Mouse (Mus musculus): ENCODE measurements around the gene Ccdc77. TPM values are rescaled to one million over a fixed set of nuclear protein-coding genes. Genes with fewer than 3 reads are reported as not detected.

The Ccdc77 gene
- polyA plus RNA-seq (2016; fragmentation: Nextera tagmentation; extraction: Ambion mirVana) = 24.6 and 25.2 TPM in 2 replicates

DNA sequence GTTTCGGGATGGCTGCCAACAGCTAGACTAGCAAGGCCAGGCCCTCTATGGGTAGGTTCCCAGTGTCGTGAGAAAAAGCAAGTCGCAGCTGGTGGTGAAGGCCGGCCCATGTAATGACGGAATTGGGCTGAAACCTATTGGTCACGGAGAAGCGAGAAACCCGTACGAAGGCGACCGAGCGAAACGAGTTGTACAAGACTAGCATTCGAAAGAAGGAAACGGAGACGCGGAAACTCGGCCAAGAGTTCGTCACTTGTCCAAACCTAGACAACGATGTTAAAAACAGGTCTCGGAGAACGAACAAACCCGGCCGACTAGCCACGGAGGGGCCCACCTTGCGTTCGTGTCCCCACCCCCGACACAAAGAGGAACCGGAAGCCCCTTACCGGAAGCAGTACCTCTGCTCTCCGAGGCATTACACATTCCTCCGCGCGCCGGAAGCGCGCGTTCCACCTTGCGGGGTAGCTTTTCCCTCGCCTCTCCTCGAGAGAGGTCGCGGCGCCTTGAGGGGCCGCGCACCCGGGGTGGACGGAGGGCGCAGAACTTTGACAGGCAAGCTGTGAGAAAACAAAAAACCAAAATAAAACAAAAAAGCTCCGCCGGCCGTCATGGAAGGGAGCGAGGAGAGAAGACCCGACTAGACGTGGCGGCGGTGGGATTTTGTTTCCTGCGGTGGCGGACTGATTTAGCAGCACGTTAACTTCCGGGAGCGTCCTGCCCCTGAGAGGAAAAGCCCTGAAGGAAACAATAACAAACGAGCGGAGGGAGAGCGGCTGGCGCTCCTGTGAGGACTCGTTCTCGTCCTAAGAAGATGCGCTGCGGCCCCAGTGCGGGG lies at the start of gene Ccdc77, which contains the start of gene Kdm5a:
Gene Ccdc77 (minus strand): TSS at position 687 of the 835 bp plus-strand sequence.
Gene Kdm5a (plus strand): TSS at position 437 of the 835 bp plus-strand sequence.
- Histone ChIP-seq H3K9ac (replicated peaks) (peak within 1 kb of the TSS; percentile 89), H3K4me3 (peak within 1 kb of the TSS; percentile 99), H3K4me2 (replicated peaks) (peak within 1 kb of the TSS; percentile 90), H3K4me1 (peaks cover 16% of the 10 kb centered on the region), H3K36me3 (peaks cover 20% of the 10 kb centered on the region), H3K27me3 (no peaks in the 10 kb centered on the region), H3K9me3 (no peaks in the 10 kb centered on the region), H3K27ac (replicated peaks) (peak within 1 kb of the TSS; percentile 94)
- WGBS = under 1% methylated on average over 71 of the region's 71 CpGs
- peak; percentile 96 for ATAC-seq (ENCODE audit: low FRiP score, low read depth)

DNA sequence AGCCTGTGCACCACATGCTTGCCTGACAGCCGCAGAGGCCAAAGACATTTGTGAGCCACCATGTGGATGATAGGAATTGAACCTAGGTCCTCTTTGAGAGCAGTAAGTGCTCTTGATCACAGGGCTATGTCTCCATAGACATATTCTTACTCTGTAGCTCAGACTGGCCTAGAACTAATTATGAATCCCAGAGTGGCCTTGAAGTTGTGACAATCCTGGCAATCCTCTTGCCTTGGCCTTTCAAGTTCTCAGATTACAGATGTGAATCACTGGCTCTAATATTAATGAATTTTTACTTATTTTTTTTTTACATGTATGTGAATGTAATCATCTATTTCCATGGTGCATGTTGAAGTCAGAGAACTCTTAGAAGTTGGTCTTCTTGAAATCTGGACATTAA lies 39.8 kb upstream of the Ccdc77 start:
- peaks cover 68% of the 10 kb centered on the region for H3K36me3 ChIP-seq
- H3K4me2 ChIP-seq (replicated peaks) = no peak overlapping the region
- no peak overlapping the region for H3K27ac ChIP-seq (replicated peaks)
- no peaks in the 10 kb centered on the region for H3K4me1 ChIP-seq
- 100% methylated on average over 1 of the region's 1 CpGs for WGBS
- no peaks in the 10 kb centered on the region for H3K9me3 ChIP-seq
- H3K27me3 ChIP-seq = no peaks in the 10 kb centered on the region
- H3K9ac ChIP-seq (replicated peaks) = no peak overlapping the region
- no peak overlapping the region for H3K4me3 ChIP-seq
- no peak for ATAC-seq (ENCODE audit: low FRiP score, low read depth)

DNA sequence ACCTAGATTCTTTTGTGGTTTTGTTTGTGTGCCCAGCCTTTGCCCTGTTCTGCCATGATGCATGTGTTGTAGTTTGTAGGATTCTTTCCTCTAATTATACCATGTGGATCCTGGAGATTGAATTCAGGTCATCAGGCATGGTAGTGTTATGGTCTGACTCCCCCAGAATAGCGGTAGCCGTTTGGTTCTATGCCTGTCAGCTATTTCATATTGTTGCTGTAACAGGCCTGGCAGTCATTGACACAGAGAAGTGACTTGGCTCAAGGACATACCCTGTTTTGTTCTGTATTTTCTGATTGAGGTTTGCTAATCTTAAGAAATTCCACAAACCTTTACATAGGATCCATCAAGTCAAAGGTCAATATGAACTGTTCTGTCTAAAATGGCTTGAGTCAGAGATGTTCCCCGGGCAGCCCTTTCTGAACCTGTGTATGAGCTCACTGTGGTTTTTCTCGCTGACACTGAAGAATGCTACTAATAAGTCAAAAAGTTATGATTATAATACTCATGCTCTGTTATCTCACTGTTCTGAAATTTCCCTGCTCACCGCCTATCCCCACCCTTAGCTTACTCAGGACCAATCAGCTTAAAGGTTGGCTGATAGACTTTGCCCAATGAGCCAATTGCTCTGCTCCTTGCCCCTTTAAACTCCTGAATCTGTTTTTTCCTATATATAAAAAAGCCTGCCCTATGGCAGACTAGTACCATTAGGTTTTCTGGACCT lies 31.6 kb upstream of the Ccdc77 start:
- H3K27ac ChIP-seq (replicated peaks) = no peak overlapping the region
- no peak overlapping the region for H3K4me3 ChIP-seq
- ATAC-seq (ENCODE audit: low FRiP score, low read depth) = no peak
- WGBS = 96% methylated on average over 5 of the region's 5 CpGs
- no peak overlapping the region for H3K4me2 ChIP-seq (replicated peaks)
- H3K9me3 ChIP-seq = no peaks in the 10 kb centered on the region
- peaks cover 79% of the 10 kb centered on the region for H3K36me3 ChIP-seq
- no peaks in the 10 kb centered on the region for H3K27me3 ChIP-seq
- H3K4me1 ChIP-seq = no peaks in the 10 kb centered on the region
- H3K9ac ChIP-seq (replicated peaks) = no peak overlapping the region

DNA sequence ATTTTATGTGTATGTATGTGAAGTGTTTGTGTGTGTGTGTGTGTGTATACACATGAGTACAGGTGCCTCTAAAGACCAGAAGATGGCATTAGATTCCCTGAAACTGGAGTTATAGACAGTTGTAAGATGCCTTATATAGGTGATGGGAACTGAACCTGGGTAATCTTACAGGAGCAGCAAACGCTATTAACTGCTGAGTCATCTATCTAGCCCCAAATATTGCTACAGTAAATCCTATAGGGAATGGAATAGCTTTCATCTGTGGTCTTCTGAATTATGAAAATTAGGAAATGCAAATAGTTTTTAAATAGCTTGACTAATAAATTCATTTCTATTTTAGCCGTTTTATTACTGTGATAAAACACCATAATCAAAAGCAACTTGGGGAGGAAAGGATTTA lies 28.6 kb upstream of the Ccdc77 start:
- Histone ChIP-seq H3K9me3 (no peaks in the 10 kb centered on the region), H3K9ac (replicated peaks) (no peak overlapping the region), H3K27me3 (no peaks in the 10 kb centered on the region), H3K4me3 (no peak overlapping the region), H3K36me3 (peaks cover 71% of the 10 kb centered on the region), H3K27ac (replicated peaks) (no peak overlapping the region), H3K4me2 (replicated peaks) (no peak overlapping the region), H3K4me1 (no peaks in the 10 kb centered on the region)
- no peak for ATAC-seq (ENCODE audit: low FRiP score, low read depth)
- WGBS = 93% methylated on average over 2 of the region's 2 CpGs

DNA sequence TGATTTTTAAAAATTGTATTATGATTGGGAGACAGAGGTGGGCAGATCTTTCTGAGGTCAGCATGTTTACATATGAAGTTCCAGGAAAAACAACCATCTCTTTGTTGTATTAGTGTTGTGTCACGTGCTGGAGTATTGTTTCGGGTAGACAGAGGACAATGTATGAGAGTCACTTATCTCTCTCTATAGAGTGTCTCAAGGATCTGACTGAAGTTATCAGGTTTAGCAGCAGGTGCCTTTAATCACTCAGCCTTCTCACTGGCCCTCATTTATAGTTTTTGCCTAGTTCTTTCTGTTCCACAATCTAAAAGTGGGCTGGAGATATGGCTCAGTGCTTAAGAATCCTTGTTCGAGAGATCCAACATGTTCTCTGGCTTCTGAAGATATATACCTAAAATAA lies 25.9 kb upstream of the Ccdc77 start:
- no peak overlapping the region for H3K9ac ChIP-seq (replicated peaks)
- H3K4me1 ChIP-seq = no peaks in the 10 kb centered on the region
- no peak overlapping the region for H3K27ac ChIP-seq (replicated peaks)
- H3K4me2 ChIP-seq (replicated peaks) = no peak overlapping the region
- no peaks in the 10 kb centered on the region for H3K27me3 ChIP-seq
- H3K4me3 ChIP-seq = no peak overlapping the region
- H3K36me3 ChIP-seq = peaks cover 61% of the 10 kb centered on the region
- ATAC-seq (ENCODE audit: low FRiP score, low read depth) = no peak
- WGBS = 89% methylated on average over 3 of the region's 3 CpGs
- no peaks in the 10 kb centered on the region for H3K9me3 ChIP-seq

DNA sequence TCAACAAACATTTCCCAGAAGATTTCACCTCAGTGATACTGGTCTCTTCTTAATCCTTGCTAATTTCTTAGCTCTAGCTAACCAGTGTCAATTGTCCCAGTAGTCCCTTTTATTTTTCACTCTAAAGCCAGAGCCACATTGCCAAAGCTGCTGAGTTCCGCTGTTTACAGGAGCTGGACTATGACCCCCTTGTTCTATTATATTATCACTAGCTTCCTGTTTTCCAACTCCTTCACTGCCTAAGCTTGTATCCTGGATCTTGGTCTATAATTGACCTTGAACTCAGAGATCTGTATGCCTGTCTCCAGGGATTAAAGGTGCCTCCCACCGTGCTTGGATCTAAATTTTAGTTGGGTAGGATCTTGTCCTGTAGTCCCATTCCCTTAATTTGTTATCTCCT lies 12.6 kb upstream of the Ccdc77 start:
- no peak overlapping the region for H3K27ac ChIP-seq (replicated peaks)
- no peaks in the 10 kb centered on the region for H3K4me1 ChIP-seq
- no peak overlapping the region for H3K9ac ChIP-seq (replicated peaks)
- 90% methylated on average over 2 of the region's 2 CpGs for WGBS
- H3K36me3 ChIP-seq = peaks cover 81% of the 10 kb centered on the region
- H3K9me3 ChIP-seq = no peaks in the 10 kb centered on the region
- H3K4me3 ChIP-seq = no peak overlapping the region
- ATAC-seq (ENCODE audit: low FRiP score, low read depth) = no peak
- no peak overlapping the region for H3K4me2 ChIP-seq (replicated peaks)
- no peaks in the 10 kb centered on the region for H3K27me3 ChIP-seq

DNA sequence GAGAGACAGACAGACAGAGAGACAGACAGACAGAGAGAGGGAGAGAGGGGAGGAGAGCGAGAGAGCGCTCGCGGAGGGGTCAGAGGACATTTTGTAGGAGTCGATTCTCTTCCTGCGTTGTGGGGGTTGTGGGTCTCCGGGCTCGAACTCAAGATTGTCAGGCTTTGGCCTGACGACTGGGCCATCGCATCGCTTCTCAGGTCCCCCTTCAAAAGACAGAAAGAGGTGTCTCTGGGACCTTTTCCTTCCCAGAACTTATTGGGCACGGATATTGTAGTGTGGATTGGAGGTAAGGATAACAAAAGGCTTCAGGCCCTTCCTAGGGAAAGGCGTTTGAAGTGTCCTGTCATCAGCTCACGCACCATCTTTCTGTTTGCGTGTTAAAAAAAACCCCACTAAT lies 877 bp upstream of the Ccdc77 start:
- H3K27ac ChIP-seq (replicated peaks) = no peak overlapping the region
- no peaks in the 10 kb centered on the region for H3K27me3 ChIP-seq
- peaks cover 16% of the 10 kb centered on the region for H3K4me1 ChIP-seq
- peak overlapping the region; percentile 99 for H3K4me3 ChIP-seq
- H3K9ac ChIP-seq (replicated peaks) = peak overlapping the region; percentile 89
- H3K9me3 ChIP-seq = no peaks in the 10 kb centered on the region
- no peak for ATAC-seq (ENCODE audit: low FRiP score, low read depth)
- WGBS = 8% methylated on average over 15 of the region's 15 CpGs
- H3K36me3 ChIP-seq = peaks cover 31% of the 10 kb centered on the region
- H3K4me2 ChIP-seq (replicated peaks) = peak overlapping the region; percentile 90

DNA sequence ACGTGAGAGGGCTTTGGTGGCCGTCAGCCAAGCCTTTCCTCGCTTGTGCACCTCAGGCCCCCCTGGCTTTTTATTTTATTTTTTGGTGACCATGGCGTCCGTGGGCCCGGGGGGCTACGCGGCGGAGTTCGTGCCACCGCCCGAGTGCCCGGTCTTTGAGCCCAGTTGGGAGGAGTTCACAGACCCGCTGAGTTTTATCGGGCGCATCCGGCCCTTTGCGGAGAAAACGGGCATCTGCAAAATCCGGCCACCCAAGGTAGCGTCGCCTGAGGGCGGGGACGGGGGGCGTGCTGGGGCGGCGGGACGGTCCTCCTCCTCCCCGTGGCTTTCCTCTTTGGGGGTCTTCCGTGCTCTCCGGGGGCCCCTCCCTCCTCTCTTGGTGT lies 340 bp upstream of the Ccdc77 start:
- Histone ChIP-seq H3K27ac (replicated peaks) (peak overlapping the region; percentile 94), H3K4me2 (replicated peaks) (peak overlapping the region; percentile 90), H3K4me1 (peaks cover 16% of the 10 kb centered on the region), H3K9ac (replicated peaks) (peak overlapping the region; percentile 89), H3K4me3 (peak overlapping the region; percentile 99), H3K9me3 (no peaks in the 10 kb centered on the region), H3K27me3 (no peaks in the 10 kb centered on the region), H3K36me3 (peaks cover 26% of the 10 kb centered on the region)
- no peak; the same call in 1 of the 2 replicates for ATAC-seq (ENCODE audit: low FRiP score, low read depth)
- WGBS = under 1% methylated on average over 31 of the region's 31 CpGs

DNA sequence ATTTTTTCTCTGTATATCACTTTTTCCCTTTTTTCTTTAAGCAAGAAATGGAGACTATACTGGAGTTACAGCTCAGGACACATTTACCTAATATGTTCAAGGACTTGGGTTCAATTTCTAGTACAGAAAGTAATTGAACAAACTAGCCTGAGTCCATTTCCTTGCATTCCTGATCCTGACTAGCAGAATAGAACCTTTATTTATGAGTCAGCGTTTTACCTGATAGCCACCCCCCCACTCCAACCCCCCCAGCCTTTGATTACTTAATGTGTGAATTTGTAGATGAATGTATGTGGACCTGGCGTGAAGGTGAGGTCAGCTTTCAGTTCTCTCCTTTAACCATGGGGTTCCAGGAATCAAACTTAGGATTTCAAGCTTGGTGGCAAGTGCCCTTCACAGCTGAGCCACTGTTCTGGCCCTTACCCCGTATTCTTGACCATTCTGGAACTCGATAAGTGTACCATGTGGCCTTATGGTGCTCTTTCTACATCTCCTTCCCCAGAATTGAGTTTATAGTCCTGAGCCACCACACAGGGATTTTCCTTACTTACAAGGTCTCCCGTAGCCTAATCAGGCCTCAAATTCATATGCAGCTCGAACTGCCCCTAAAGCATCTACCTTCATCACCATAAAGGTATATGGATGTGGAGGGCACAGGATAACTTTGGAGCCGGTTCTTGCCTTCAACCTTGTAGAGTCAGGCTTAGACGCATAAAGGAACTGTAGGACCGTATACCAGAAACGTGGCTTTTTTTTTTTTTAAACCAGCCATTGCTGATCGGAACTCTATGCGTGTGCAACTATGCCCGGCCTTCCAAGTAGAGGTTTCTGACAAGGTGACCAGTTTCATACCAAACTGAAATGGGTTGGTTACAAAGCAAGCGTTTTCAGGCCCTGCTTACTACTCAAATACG lies 1.1 kb downstream of the Ccdc77 start:
- Histone ChIP-seq H3K9ac (replicated peaks) (peak overlapping the region; percentile 89), H3K9me3 (no peaks in the 10 kb centered on the region), H3K27me3 (no peaks in the 10 kb centered on the region), H3K4me1 (peaks cover 16% of the 10 kb centered on the region), H3K27ac (replicated peaks) (peak overlapping the region; percentile 94), H3K4me3 (peak overlapping the region; percentile 99), H3K36me3 (peaks cover 11% of the 10 kb centered on the region), H3K4me2 (replicated peaks) (peak overlapping the region; percentile 90)
- WGBS = 28% methylated on average over 15 of the region's 15 CpGs
- ATAC-seq (ENCODE audit: low FRiP score, low read depth) = no peak

DNA sequence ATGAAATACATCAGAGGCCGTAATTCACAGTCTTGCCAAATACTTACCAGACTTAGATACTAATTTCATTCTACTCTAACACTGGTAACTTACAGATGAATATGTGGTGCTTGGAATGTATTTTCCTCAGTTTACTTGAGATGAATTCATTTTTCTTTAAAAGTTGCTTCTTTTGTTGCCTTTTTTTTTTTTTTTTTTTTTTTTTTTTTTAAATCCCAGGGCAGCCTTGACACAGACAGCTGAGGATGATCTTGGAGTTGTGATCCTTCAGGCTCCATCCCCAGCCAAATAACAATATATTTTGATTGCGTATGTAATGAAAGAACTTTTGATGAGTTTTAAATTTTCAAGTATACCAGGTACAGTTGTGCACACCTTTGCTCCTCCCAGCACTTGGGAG lies 2.0 kb downstream of the Ccdc77 start:
- WGBS = 97% methylated on average over 2 of the region's 2 CpGs
- Histone ChIP-seq H3K9me3 (no peaks in the 10 kb centered on the region), H3K9ac (replicated peaks) (no peak overlapping the region), H3K4me1 (peaks cover 16% of the 10 kb centered on the region), H3K27me3 (no peaks in the 10 kb centered on the region), H3K4me3 (no peak overlapping the region), H3K4me2 (replicated peaks) (no peak overlapping the region), H3K27ac (replicated peaks) (no peak overlapping the region), H3K36me3 (peaks cover 3% of the 10 kb centered on the region)
- ATAC-seq (ENCODE audit: low FRiP score, low read depth) = no peak

Data from midbrain, embryonic 12.5 days (tissue).